26 mouse cellular contexts compared by ENCODE assay signal in genomic region chr15:5892034-5892433, GRCm38 (mm10).
DNase-seq lines count a peak whose midpoint lies in the region; ATAC-seq and TF ChIP-seq lines count a peak whose summit lies in the region.
"Had no signal": no experiment of that assay in that cellular context is flagged by ENCODE, and none has a peak within 500 bp of the region (broad histone marks: within the 10 kb centered on the region; RNA-seq: fewer than 3 reads in every experiment).

No protein-coding gene starts in this region.

- DNase-seq in lung, postnatal 10 days = no peak
- peak; percentile 66 for DNase-seq in NIH3T3 (ENCODE audit: low read depth)
- no peak for DNase-seq in forebrain, embryonic 11.5 days (ENCODE audit: low spot score)
- DNase-seq: adrenal gland, adult 2 months; adrenal gland, postnatal 14 days; cerebellum, adult 11 months; cerebellum, adult 2 months; cerebellum, adult 9-11 months; cerebellum, postnatal 25 days; gastrocnemius, postnatal 25 days; heart, postnatal 10 days; heart, postnatal 4 days had no signal

- H3K27me3 ChIP-seq in intestine, postnatal 0 days (replicated peaks; ENCODE audit: control insufficient read depth, insufficient read depth, low read length) = no peaks in the 10 kb centered on the region
- H3K27me3 ChIP-seq in intestine, embryonic 15.5 days (replicated peaks) = no peaks in the 10 kb centered on the region
- H3K27me3 ChIP-seq in lung, embryonic 16.5 days (ENCODE audit: control insufficient read depth, insufficient read depth, low read depth, low read length) = no peaks in the 10 kb centered on the region
- no peaks in the 10 kb centered on the region for H3K27me3 ChIP-seq in forebrain, embryonic 11.5 days (ENCODE audit: control insufficient read depth, insufficient read depth, low read length)
- H3K27me3 ChIP-seq: CH12.LX; embryonic facial prominence, embryonic 12.5 days; embryonic facial prominence, embryonic 15.5 days; forebrain, embryonic 12.5 days; forebrain, embryonic 15.5 days; heart, embryonic 15.5 days had no signal

- no peak for TF ChIP-seq CTCF in intestine, postnatal 0 days (IDR thresholded peaks at IDR 0.05; ENCODE audit: low read depth)

- H3K9me3 ChIP-seq in intestine, postnatal 0 days (ENCODE audit: control insufficient read depth) = no peaks in the 10 kb centered on the region
- no peaks in the 10 kb centered on the region for H3K9me3 ChIP-seq in intestine, embryonic 15.5 days
- no peaks in the 10 kb centered on the region for H3K9me3 ChIP-seq in lung, embryonic 16.5 days (ENCODE audit: control insufficient read depth, low read length)
- no peaks in the 10 kb centered on the region for H3K9me3 ChIP-seq in forebrain, embryonic 11.5 days (ENCODE audit: control insufficient read depth, low read length)
- H3K9me3 ChIP-seq: embryonic facial prominence, embryonic 12.5 days; embryonic facial prominence, embryonic 15.5 days; forebrain, embryonic 12.5 days; forebrain, embryonic 15.5 days; G1E; heart, embryonic 15.5 days had no signal

- no peaks in the 10 kb centered on the region for H3K36me3 ChIP-seq in intestine, postnatal 0 days (ENCODE audit: control insufficient read depth, insufficient read depth)
- no peaks in the 10 kb centered on the region for H3K36me3 ChIP-seq in intestine, embryonic 15.5 days
- H3K36me3 ChIP-seq in lung, embryonic 16.5 days (ENCODE audit: control insufficient read depth, insufficient read depth, low read length) = no peaks in the 10 kb centered on the region
- no peaks in the 10 kb centered on the region for H3K36me3 ChIP-seq in forebrain, embryonic 11.5 days (ENCODE audit: control insufficient read depth, insufficient read depth, low read length)
- H3K36me3 ChIP-seq: embryonic facial prominence, embryonic 12.5 days; embryonic facial prominence, embryonic 15.5 days; forebrain, embryonic 12.5 days; forebrain, embryonic 15.5 days; G1E; heart, embryonic 15.5 days had no signal

- no peak overlapping the region for H3K4me2 ChIP-seq in intestine, postnatal 0 days (replicated peaks; ENCODE audit: low read depth)
- no peak overlapping the region for H3K4me2 ChIP-seq in intestine, embryonic 15.5 days (replicated peaks)
- no peak overlapping the region for H3K4me2 ChIP-seq in lung, embryonic 16.5 days (ENCODE audit: low read depth, low read length)
- no peak overlapping the region for H3K4me2 ChIP-seq in forebrain, embryonic 11.5 days (ENCODE audit: low read depth, low read length, severe bottlenecking)
- H3K4me2 ChIP-seq: embryonic facial prominence, embryonic 12.5 days; embryonic facial prominence, embryonic 15.5 days; forebrain, embryonic 12.5 days; forebrain, embryonic 15.5 days; heart, embryonic 11.5 days; heart, embryonic 15.5 days; hindbrain, embryonic 14.5 days had no signal

- H3K9ac ChIP-seq in intestine, postnatal 0 days (ENCODE audit: low read depth, low read length) = no peak overlapping the region
- no peak overlapping the region for H3K9ac ChIP-seq in intestine, embryonic 15.5 days
- H3K9ac ChIP-seq in lung, embryonic 16.5 days (ENCODE audit: low read length) = no peak overlapping the region
- H3K9ac ChIP-seq in forebrain, embryonic 11.5 days (ENCODE audit: low read length) = no peak overlapping the region
- H3K9ac ChIP-seq: embryonic facial prominence, embryonic 12.5 days; embryonic facial prominence, embryonic 15.5 days; forebrain, embryonic 12.5 days; forebrain, embryonic 15.5 days; heart, embryonic 15.5 days; hindbrain, embryonic 14.5 days had no signal

- ATAC-seq in intestine, postnatal 0 days = peak; percentile 64
- no peak for ATAC-seq in intestine, embryonic 15.5 days
- peak; percentile 85 for ATAC-seq in lung, embryonic 16.5 days (ENCODE audit: low read depth)
- no peak for ATAC-seq in forebrain, embryonic 11.5 days (replicated peaks; ENCODE audit: low FRiP score)
- ATAC-seq: forebrain, embryonic 15.5 days; hindbrain, postnatal 0 days; inflammation-experienced regulatory T-cells, adult 6 months had no signal

- 28% methylated on average over 3 of the region's 3 CpGs for WGBS in intestine, postnatal 0 days
- WGBS in intestine, embryonic 15.5 days = 41% methylated on average over 3 of the region's 3 CpGs
- 37% methylated on average over 3 of the region's 3 CpGs for WGBS in lung, embryonic 16.5 days
- 82% methylated on average over 3 of the region's 3 CpGs for WGBS in forebrain, embryonic 11.5 days

- H3K4me1 ChIP-seq in intestine, postnatal 0 days (replicated peaks; ENCODE audit: control insufficient read depth, insufficient read depth, low read length) = no peaks in the 10 kb centered on the region
- H3K4me1 ChIP-seq in intestine, embryonic 15.5 days (replicated peaks) = no peaks in the 10 kb centered on the region
- no peaks in the 10 kb centered on the region for H3K4me1 ChIP-seq in lung, embryonic 16.5 days (replicated peaks; ENCODE audit: control insufficient read depth, insufficient read depth, low read length)
- H3K4me1 ChIP-seq in forebrain, embryonic 11.5 days (replicated peaks; ENCODE audit: control insufficient read depth, insufficient read depth, low read length) = no peaks in the 10 kb centered on the region
- H3K4me1 ChIP-seq: embryonic facial prominence, embryonic 12.5 days; embryonic facial prominence, embryonic 15.5 days; forebrain, embryonic 12.5 days; forebrain, embryonic 15.5 days; heart, embryonic 15.5 days had no signal

- H3K4me3 ChIP-seq in intestine, postnatal 0 days (ENCODE audit: low read depth, low read length) = no peak overlapping the region
- no peak overlapping the region for H3K4me3 ChIP-seq in intestine, embryonic 15.5 days (replicated peaks)
- H3K4me3 ChIP-seq in lung, embryonic 16.5 days (ENCODE audit: low read length) = no peak overlapping the region
- H3K4me3 ChIP-seq in forebrain, embryonic 11.5 days (ENCODE audit: low read depth, low read length) = no peak overlapping the region
- H3K4me3 ChIP-seq: embryonic facial prominence, embryonic 12.5 days; embryonic facial prominence, embryonic 15.5 days; forebrain, embryonic 12.5 days; forebrain, embryonic 15.5 days; heart, embryonic 15.5 days had no signal

- H3K27ac ChIP-seq in intestine, postnatal 0 days (ENCODE audit: low read depth, low read length) = no peak overlapping the region
- H3K27ac ChIP-seq in intestine, embryonic 15.5 days = no peak overlapping the region
- no peak overlapping the region for H3K27ac ChIP-seq in lung, embryonic 16.5 days (ENCODE audit: low read length)
- H3K27ac ChIP-seq in forebrain, embryonic 11.5 days (ENCODE audit: low read depth, low read length) = no peak overlapping the region
- H3K27ac ChIP-seq: embryonic facial prominence, embryonic 12.5 days; embryonic facial prominence, embryonic 15.5 days; forebrain, embryonic 12.5 days; forebrain, embryonic 15.5 days; heart, embryonic 15.5 days; hindbrain, embryonic 14.5 days; hindbrain, postnatal 0 days had no signal

Comparison
In these comparisons a context has a peak if more than half of its experiments do, and no peak if none do; other contexts are left out.
1. ATAC-seq: peak in intestine, postnatal 0 days (single experiment) and lung, embryonic 16.5 days (single experiment); none in intestine, embryonic 15.5 days (single experiment) and forebrain, embryonic 11.5 days (single experiment).